Mouse (Mus musculus): Measurements from ENCODE around the gene Gimap4. TPM values are rescaled to one million over a fixed set of nuclear protein-coding genes. Genes with fewer than 3 reads are reported as not detected.

The Gimap4 gene
- polyA plus RNA-seq, 1 experiment, result 0.31 TPM

DNA sequence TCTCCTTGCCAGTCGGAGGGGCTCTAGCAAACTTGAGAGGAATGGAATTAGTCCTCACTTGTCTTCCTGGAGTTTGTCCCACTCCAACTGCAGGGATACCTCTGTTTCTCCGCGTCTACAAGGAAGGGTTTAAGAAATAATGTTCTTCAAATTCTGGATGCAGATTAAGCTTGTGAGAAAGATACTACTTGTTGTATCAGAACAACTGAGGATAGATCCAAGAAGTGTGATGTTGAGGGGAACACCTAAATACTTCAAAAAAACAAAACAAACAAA, 55.4 kb downstream of the Gimap4 start:
- H3K27ac ChIP-seq (ENCODE audit: insufficient read depth, low read length), result no peak overlapping the region
- H3K4me1 ChIP-seq (ENCODE audit: control insufficient read depth, insufficient read depth, low read length), result no peaks in the 10 kb centered on the region
- H3K4me3 ChIP-seq (ENCODE audit: insufficient read depth, low read length), result no peak overlapping the region
- TF ChIP-seq POLR2A (IDR thresholded peaks at IDR 0.05; ENCODE audit: extremely low read depth, insufficient read depth, low read length) (no peak), CTCF (IDR thresholded peaks at IDR 0.05; ENCODE audit: extremely low read depth, insufficient read depth, low read length) (no peak)

DNA sequence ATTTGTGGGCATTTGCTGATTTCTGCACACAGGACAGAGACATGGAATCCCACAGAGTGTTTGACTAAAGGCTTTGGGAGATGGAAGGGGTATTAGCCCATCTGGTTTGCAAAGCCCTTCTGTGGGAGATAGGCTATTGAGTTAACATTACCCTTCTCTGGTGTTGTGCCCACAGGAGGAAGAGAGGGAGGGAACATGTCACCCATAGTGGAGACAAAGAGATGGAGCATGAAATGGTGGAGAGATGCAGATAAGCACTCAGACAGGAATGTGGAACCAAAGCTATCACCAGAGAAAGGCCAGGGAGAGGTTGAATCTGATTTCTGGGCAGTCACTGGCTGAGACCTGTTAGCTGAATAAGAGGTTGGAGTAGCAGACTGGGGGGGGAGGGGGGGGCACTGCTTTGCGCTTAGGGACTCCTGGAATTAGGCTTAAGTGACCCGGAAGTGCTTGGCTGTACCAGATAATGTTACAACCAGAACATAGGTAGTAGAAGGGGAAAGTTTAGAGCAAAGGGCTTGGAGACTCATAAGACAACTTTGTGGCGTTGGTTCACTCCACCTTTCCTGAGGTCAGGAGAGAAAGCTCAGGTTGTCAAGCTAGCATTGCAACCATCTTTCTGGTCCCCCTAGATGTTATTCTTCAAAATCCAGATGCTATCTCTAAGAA, 56.3 kb downstream of the Gimap4 start:
- TF ChIP-seq POLR2A (IDR thresholded peaks at IDR 0.05; ENCODE audit: extremely low read depth, insufficient read depth, low read length), result no peak
- no peak for TF ChIP-seq CTCF (IDR thresholded peaks at IDR 0.05; ENCODE audit: extremely low read depth, insufficient read depth, low read length)
- Histone ChIP-seq H3K4me1 (ENCODE audit: control insufficient read depth, insufficient read depth, low read length) (no peaks in the 10 kb centered on the region), H3K4me3 (ENCODE audit: insufficient read depth, low read length) (no peak overlapping the region), H3K27ac (ENCODE audit: insufficient read depth, low read length) (no peak overlapping the region)

DNA sequence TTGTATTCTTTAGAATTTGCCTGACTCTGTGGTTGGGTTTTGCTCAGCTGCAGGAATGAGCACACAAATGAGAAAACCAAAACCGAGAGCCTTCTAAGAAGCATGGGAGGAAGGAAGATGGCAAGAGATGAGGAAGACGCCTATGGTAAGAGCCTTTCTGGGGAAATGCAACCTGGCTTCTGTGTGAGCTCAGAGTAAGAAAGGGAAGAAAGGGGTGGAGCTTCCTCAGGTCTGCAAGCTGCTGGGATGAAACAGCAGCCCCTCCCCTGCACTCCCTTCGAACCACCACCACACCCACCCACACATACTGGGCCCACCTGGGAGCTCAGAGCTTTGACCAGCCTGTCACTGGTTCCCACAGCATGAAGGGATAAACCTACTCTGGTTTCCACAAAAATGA, 56.9 kb downstream of the Gimap4 start:
- no peak for TF ChIP-seq POLR2A (IDR thresholded peaks at IDR 0.05; ENCODE audit: extremely low read depth, insufficient read depth, low read length)
- no peak for TF ChIP-seq CTCF (IDR thresholded peaks at IDR 0.05; ENCODE audit: extremely low read depth, insufficient read depth, low read length)
- Histone ChIP-seq H3K4me3 (ENCODE audit: insufficient read depth, low read length) (no peak overlapping the region), H3K27ac (ENCODE audit: insufficient read depth, low read length) (no peak overlapping the region), H3K4me1 (ENCODE audit: control insufficient read depth, insufficient read depth, low read length) (no peaks in the 10 kb centered on the region)

Other genes starting within 250 kb of the Gimap4 start
- 25.4 and 26.9 TPM in 2 replicates for gene Zfp467, start 238.7 kb upstream of the Gimap4 start, polyA plus RNA-seq (2012; rRNA removed)
- 3.2 and 4.1 TPM in 2 replicates for gene Sspo, start 236.3 kb upstream of the Gimap4 start, polyA plus RNA-seq (2012; rRNA removed)
- gene Atp6v0e2, start 146.9 kb upstream of the Gimap4 start, polyA plus RNA-seq (2012; rRNA removed), result 508 and 534 TPM in 2 replicates
- gene Lrrc61, start 129.8 kb upstream of the Gimap4 start, polyA plus RNA-seq (2012; rRNA removed), result 22.7 and 25.2 TPM in 2 replicates
- 17.2 and 23.2 TPM in 2 replicates for gene Rarres2, start 111.8 kb upstream of the Gimap4 start, polyA plus RNA-seq (2012; rRNA removed)
- gene Gm45021, start 94.9 kb upstream of the Gimap4 start, polyA plus RNA-seq (2012; rRNA removed), result 1.1 TPM in 1 of 2 replicates, not detected in the other
- gene Repin1, start 90.7 kb upstream of the Gimap4 start, polyA plus RNA-seq (2012; rRNA removed), result 81.8 and 96.1 TPM in 2 replicates
- gene Gm44965, start 90.6 kb upstream of the Gimap4 start, polyA plus RNA-seq (2012; rRNA removed), result 0.56 TPM in 1 of 2 replicates, not detected in the other
- 6.8 and 6.9 TPM in 2 replicates for gene Zfp775, start 82.5 kb upstream of the Gimap4 start, polyA plus RNA-seq (2012; rRNA removed)
- gene AI854703, start 57.8 kb upstream of the Gimap4 start, polyA plus RNA-seq (2012; rRNA removed), result 28.3 and 28.4 TPM in 2 replicates
- 1.2 and 1.9 TPM in 2 replicates for gene Gimap8, start 37.3 kb upstream of the Gimap4 start, polyA plus RNA-seq (2012; rRNA removed)
- 0.65 and 0.66 TPM in 2 replicates for gene Gimap9, start 8.4 kb upstream of the Gimap4 start, polyA plus RNA-seq (2012; rRNA removed)
- 3.6 and 5.1 TPM in 2 replicates for gene Gimap6, start 23.7 kb downstream of the Gimap4 start, polyA plus RNA-seq (2012; rRNA removed)
- 1.0 TPM in 2 replicates for gene Gm28053, start 34.1 kb downstream of the Gimap4 start, polyA plus RNA-seq (2012; rRNA removed)
- gene Gimap7, start 34.1 kb downstream of the Gimap4 start, polyA plus RNA-seq (2012; rRNA removed), result not detected in 2 replicates
- 1.5 and 1.7 TPM in 2 replicates for gene Gimap1, start 54.5 kb downstream of the Gimap4 start, polyA plus RNA-seq (2012; rRNA removed)
- gene Gimap5, start 61.6 kb downstream of the Gimap4 start, polyA plus RNA-seq (2012; rRNA removed), result 0.75 and 0.78 TPM in 2 replicates
- gene Gimap3, start 86.3 kb downstream of the Gimap4 start, polyA plus RNA-seq (2012; rRNA removed), result 0.15 and 0.38 TPM in 2 replicates
- gene Tmem176a, start 156.4 kb downstream of the Gimap4 start, polyA plus RNA-seq (2012; rRNA removed), result 25.6 and 25.8 TPM in 2 replicates
- 75.5 and 76.3 TPM in 2 replicates for gene Tmem176b, start 156.9 kb downstream of the Gimap4 start, polyA plus RNA-seq (2012; rRNA removed)
- gene Aoc1, start 188.3 kb downstream of the Gimap4 start, polyA plus RNA-seq (2012; rRNA removed), result 0.04 TPM in 1 of 2 replicates, not detected in the other
- not detected in 2 replicates for gene 1600015I10Rik, start 245.3 kb downstream of the Gimap4 start, polyA plus RNA-seq (2012; rRNA removed)